Mouse (Mus musculus) ES-E14 (cell line): ENCODE results near the gene Adgrg1. TPM values are rescaled to one million over a fixed set of nuclear protein-coding genes. Genes with fewer than 3 reads are reported as not detected.

Experiments
- DNase-seq: peaks from one replicate; pipeline ENCODE4 v3.0.0-alpha.2; 2013; ENCODE audit warnings: low read depth, low spot score
- H3K27ac ChIP-seq: 2 replicates; pipeline ENCODE4 v1.5.1; 2012; ENCODE audit warnings: low read depth, mild to moderate bottlenecking, low read length, moderate library complexity, mixed read lengths; ENCODE audit not compliant: poor library complexity, insufficient read depth, severe bottlenecking
- H3K36me3 ChIP-seq: 2 replicates; pipeline ENCODE4 v1.6.1; 2012; ENCODE audit warnings: mild to moderate bottlenecking, low read length, moderate library complexity, mixed read lengths; ENCODE audit not compliant: control insufficient read depth, poor library complexity, insufficient read depth, severe bottlenecking
- H3K4me1 ChIP-seq, 2 experiments: fragments of 150-350 bp in 1 of 2; sonication (generic) in 1 of 2; 2 replicates each; pipeline ENCODE4 v1.6.1; 2012; ENCODE audit warnings: low read length in 2 of 2, mild to moderate bottlenecking in 1 of 2, mixed read lengths in 1 of 2; ENCODE audit not compliant: control insufficient read depth in 2 of 2, insufficient read depth in 2 of 2, poor library complexity in 1 of 2
- H3K4me3 ChIP-seq, 2 experiments: fragments of 150-350 bp in 1 of 2; sonication (generic) in 1 of 2; 2 replicates each; pipeline ENCODE4 v1.5.1; 2012; ENCODE audit warnings: low read length in 2 of 2, low read depth in 1 of 2, mild to moderate bottlenecking in 1 of 2, mixed read lengths in 1 of 2; ENCODE audit not compliant: insufficient read depth in 1 of 2, poor library complexity in 1 of 2, severe bottlenecking in 1 of 2
- H3K9ac ChIP-seq: 2 replicates; pipeline ENCODE4 v1.6.1; 2012; ENCODE audit warnings: low read depth, mild to moderate bottlenecking, low read length, mixed read lengths; ENCODE audit not compliant: poor library complexity, insufficient read depth, severe bottlenecking
- H3K9me3 ChIP-seq: fragments of 150-350 bp; sonication (generic); 2 replicates; pipeline ENCODE4 v1.6.1; 2012; ENCODE audit warnings: low read depth, mild to moderate bottlenecking, low read length; ENCODE audit not compliant: control insufficient read depth, insufficient read depth
- CHD2 ChIP-seq: IDR thresholded peaks from 2 replicates; pipeline ENCODE4 v1.6.1; 2014; ENCODE audit warnings: mild to moderate bottlenecking, low read depth, low read length, inconsistent platforms
- HCFC1 ChIP-seq: IDR thresholded peaks from 2 replicates; pipeline ENCODE4 v1.6.1; 2012; ENCODE audit warnings: low read length, inconsistent platforms, borderline replicate concordance; ENCODE audit not compliant: insufficient read depth
- MAFK ChIP-seq: IDR thresholded peaks from 2 replicates; pipeline ENCODE4 v1.6.1; 2014; ENCODE audit warnings: mild to moderate bottlenecking, low read depth, low read length, inconsistent platforms; ENCODE audit not compliant: insufficient read depth
- ZC3H11A ChIP-seq: IDR thresholded peaks from 2 replicates; pipeline ENCODE4 v1.6.1; 2012; ENCODE audit warnings: low read depth, mild to moderate bottlenecking, inconsistent platforms, low read length, borderline replicate concordance
- ZNF384 ChIP-seq: IDR thresholded peaks from 2 replicates; pipeline ENCODE4 v1.6.1; 2012; ENCODE audit warnings: low read depth, low read length, inconsistent platforms
- in situ Hi-C, 2 experiments: fragments of 600-800 bp; cut with MboI; formaldehyde crosslinking; loops; one replicate each; pipeline ENCODE4 v1.15.1; 2025; ENCODE audit warnings: low sequenced_read_pairs in 2 of 2, inconsistent platforms in 1 of 2; ENCODE audit not compliant: unreplicated experiment in 2 of 2
- total RNA-seq: library from RNA; depleted of rRNA; stranded (reverse); fragments of 300-350 nt; gene quantifications from 2 replicates; pipeline ENCODE4 v1.2.3, GENCODE M21; 2012

The Adgrg1 gene
- total RNA-seq, 1 experiment, result 5.4 TPM

- Histone ChIP-seq H3K36me3 (no peaks in the 10 kb centered on the region), H3K4me3 (no peak overlapping the region), H3K9ac (no peak overlapping the region), H3K9me3 (no peaks in the 10 kb centered on the region), H3K27ac (no peak overlapping the region), H3K4me1 (no peaks in the 10 kb centered on the region)
- in situ Hi-C loops, result no loop called here
- TF ChIP-seq CHD2, result no peak
- TF ChIP-seq HCFC1, result no peak
- TF ChIP-seq ZC3H11A, result no peak
- no peak for TF ChIP-seq MAFK
- no peak for DNase-seq
These were observed 70.3 kb downstream of the Adgrg1 start for GRCm38 (mm10) chr8:95044811-95045210.

- no peaks in the 10 kb centered on the region for H3K36me3 ChIP-seq
- no peak for TF ChIP-seq MAFK
- TF ChIP-seq CHD2, result no peak
- TF ChIP-seq ZNF384, result no peak
- TF ChIP-seq ZC3H11A, result no peak
- no peak for TF ChIP-seq HCFC1
- in situ Hi-C loops, result no loop called here
- H3K9me3 ChIP-seq, result no peaks in the 10 kb centered on the region
- no peaks in the 10 kb centered on the region for H3K4me1 ChIP-seq
- no peak for DNase-seq
- no peak overlapping the region for H3K4me3 ChIP-seq
- H3K27ac ChIP-seq, result no peak overlapping the region
- no peak overlapping the region for H3K9ac ChIP-seq
These were observed 72.4 kb downstream of the Adgrg1 start for GRCm38 (mm10) chr8:95046982-95047381.

GRCm38 (mm10) chr8:95047884-95048680 is 73.5 kb downstream of the Adgrg1 start:
- no peak overlapping the region for H3K4me3 ChIP-seq
- in situ Hi-C loops, result no loop called here

GRCm38 (mm10) chr8:95049636-95050035 is 75.1 kb downstream of the Adgrg1 start:
- in situ Hi-C loops, result no loop called here

More at GRCm38 (mm10) chr8:95047884-95048680, 73.5 kb downstream of the Adgrg1 start:
- Histone ChIP-seq H3K36me3 (no peaks in the 10 kb centered on the region), H3K9me3 (no peaks in the 10 kb centered on the region), H3K4me1 (no peaks in the 10 kb centered on the region), H3K9ac (no peak overlapping the region), H3K27ac (no peak overlapping the region)
- DNase-seq, result no peak
- TF ChIP-seq CHD2 (no peak), ZNF384 (no peak), HCFC1 (no peak)

More at GRCm38 (mm10) chr8:95049636-95050035, 75.1 kb downstream of the Adgrg1 start:
- DNase-seq, result no peak
- Histone ChIP-seq H3K4me3 (no peak overlapping the region), H3K9ac (no peak overlapping the region), H3K27ac (no peak overlapping the region), H3K4me1 (no peaks in the 10 kb centered on the region), H3K36me3 (no peaks in the 10 kb centered on the region), H3K9me3 (no peaks in the 10 kb centered on the region)
- no peak for TF ChIP-seq MAFK
- no peak for TF ChIP-seq HCFC1
- no peak for TF ChIP-seq CHD2
- no peak for TF ChIP-seq ZNF384
- no peak for TF ChIP-seq ZC3H11A
